Mouse (Mus musculus) left cerebral cortex, adult 18-20 months (tissue): Measurements from ENCODE around the gene Stk38l. TPM values are rescaled to one million over a fixed set of nuclear protein-coding genes. Genes with fewer than 3 reads are reported as not detected.
"Not testable (repeated sequence)": the region's sequence is repeated elsewhere in the genome, so short reads cannot be mapped to it uniquely, and the experiment has no call there.

Experiments used
- DNase-seq, 2 experiments: peaks; one replicate each; pipeline ENCODE4 v3.0.0; 2021 to 2022; ENCODE audit warnings: low spot score in 2 of 2, mixed read lengths in 1 of 2
- total RNA-seq, 2 experiments: library from RNA; stranded (reverse); gene quantifications; 2 replicates each; pipeline ENCODE4 v1.2.3; 2021

The Stk38l gene
- total RNA-seq, 2 experiments from 2014 or later: 25.5 to 26.3 TPM

DNA sequence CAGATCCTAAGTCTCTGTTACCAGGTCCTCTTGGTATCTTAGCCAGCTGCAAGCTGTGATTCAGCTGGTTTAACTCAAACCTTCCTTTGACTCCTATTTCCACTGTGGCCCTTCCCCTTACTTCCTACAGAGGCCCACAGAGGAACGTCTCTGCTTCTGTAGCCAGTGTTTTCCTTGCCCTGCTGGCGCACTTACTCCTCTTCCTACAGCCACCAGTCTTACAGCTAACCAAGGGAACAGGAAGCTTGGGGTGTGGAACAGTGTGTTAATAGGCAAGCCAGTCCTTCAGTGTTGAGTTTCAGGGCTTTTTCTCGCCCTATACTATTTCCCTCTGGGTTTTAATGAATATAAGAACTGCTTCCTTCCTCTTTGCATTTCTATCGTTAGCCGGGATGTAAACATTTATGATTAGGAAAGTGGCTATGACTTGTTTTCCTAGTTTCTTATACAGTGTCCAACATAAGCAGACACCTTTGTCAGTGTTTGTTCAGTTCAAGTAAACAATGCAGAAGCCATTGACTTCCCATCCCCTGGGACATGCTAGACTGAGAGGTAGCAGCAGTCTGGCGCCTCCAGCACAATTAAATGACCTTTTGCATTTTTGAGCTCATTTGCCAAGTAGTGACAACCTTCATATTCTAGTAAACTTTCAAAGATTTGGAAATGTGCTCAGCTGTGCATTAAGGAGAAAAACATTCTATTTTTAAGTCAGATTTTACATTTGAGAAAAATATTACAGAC is 45.4 kb downstream of the Stk38l start:
- DNase-seq: no peak

DNA sequence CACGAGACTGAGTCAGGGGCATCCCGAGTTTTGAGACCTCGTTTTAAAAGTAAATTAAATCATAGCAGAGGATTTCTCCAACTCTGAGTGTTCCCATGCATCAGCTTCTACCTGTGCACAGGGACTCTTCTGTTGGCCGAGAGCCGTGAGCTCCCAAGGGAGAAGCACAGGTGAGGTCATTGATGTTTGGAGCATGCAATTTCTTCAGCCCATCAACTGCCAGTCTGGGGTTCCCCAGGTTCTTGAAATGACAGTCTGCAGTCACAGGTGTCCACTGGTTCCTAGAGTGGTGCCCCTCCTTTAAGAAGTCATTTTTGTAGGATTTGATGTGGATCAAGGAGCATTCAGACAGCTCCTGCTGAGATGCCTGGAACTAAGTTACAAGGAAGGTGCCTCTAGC is 46.0 kb downstream of the Stk38l start:
- DNase-seq: no peak

GRCm38 (mm10) chr6:146775864-146776263 is 51.1 kb downstream of the Stk38l start:
- DNase-seq: not testable (repeated sequence)

GRCm38 (mm10) chr6:146776610-146777389 is 52.0 kb downstream of the Stk38l start:
- no peak for DNase-seq

GRCm38 (mm10) chr6:146778055-146778454 is 53.3 kb downstream of the Stk38l start:
- no peak for DNase-seq

DNA sequence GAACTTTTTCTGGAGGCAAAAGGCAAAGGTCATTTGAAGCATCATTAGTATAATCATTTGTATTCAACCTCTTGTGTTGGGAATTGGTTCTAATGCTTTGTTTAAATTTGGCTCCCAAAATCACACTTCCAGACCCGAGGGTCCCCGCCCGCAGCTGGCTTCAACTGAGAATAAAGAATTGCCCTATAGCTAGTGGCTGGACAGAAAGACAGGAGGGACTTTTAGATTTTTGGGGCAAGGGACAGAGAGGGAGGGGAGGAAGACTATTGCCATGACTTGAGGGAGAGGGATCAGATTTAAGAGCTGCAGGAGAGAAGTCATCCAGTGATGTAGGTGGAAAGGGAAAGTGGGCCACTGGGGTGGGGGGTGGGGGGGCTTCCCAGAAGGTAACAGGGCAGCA is 56.8 kb downstream of the Stk38l start:
- no peak for DNase-seq

DNA sequence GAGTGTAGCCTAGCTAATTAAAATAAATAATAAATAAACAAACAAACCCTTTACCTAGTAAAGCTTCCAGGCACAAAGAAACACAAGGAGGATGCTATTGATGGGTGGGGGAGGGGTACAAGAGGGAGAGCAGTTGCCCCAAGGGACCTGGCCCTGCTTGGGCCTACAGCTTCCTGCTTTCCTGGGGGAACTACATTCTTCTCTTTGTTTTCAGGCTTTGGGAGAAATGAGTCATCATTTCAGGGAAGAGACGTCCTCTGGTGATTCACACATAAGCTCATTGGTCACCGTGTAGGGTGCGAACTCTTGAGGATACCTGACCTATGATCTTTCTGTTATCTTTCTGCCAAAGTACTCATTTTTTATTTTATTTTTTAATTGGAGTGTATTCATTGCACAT is 68.7 kb downstream of the Stk38l start:
- no peak for DNase-seq

DNA sequence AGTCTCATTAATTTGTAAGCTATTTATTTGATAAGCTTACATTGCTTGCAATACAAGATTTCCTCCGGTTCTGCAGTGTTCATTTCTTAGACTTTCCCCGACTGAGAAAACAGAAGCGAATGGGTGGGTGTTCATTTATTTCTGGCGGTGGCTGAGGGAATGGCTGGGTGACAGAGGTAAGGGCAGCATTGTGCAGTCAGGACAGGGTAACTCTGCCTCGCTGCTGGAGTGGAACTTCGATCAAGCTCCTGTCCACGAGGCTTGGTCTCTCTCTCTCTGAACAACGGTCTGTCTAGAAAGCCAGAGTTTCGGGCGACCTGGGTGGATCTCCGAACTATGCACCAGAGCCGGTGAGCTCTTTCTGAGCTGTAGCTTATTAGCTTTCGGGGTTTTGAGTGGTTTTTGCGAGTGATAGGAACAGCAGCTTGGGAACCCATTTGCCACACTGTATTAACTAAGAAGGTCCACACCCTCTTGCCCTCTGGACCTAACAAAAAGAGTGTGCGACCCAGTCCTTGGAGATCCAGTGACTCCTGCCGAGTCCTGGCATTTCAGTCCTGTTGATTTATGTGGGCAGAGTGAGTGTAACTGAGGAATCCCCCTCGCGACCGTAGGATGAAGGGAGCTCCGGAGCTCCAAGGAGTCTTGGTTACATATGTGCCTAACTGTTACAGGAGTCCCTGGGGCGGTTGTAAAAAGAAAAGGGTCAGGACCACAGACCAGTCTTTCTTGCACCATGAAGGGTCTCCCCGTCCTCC is 70.5 kb downstream of the Stk38l start:
- DNase-seq: peak in 1 of 2 experiments; percentile 8

GRCm38 (mm10) chr6:146795924-146796545 is 71.2 kb downstream of the Stk38l start, which contains the start of gene Arntl2:
Gene Arntl2 (plus strand): TSS chr6:146796055.
- peak; percentile 56 to 73 for DNase-seq

- no peak for DNase-seq
These were observed 72.7 kb downstream of the Stk38l start for GRCm38 (mm10) chr6:146797446-146797845.

- no peak for DNase-seq
These were observed 85.2 kb downstream of the Stk38l start for GRCm38 (mm10) chr6:146809991-146810390.

DNA sequence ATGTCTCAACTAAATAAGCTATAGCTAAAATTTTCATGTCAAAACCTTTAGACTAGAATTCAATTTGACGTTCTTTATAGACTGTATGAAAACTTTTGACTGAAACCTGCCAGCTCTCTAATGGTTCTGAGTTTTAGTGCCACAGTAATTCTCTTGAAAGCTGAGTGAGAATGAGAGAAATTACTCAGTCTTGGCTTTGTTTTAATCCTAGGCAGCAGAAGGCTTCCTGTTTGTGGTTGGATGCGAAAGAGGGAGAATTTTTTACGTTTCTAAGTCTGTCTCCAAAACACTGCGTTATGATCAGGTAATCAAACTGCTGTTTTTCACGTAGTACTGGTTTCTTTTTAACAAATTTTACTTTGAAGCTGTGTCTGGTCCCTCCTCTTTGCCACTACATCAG is 88.2 kb downstream of the Stk38l start:
- DNase-seq: no peak

- DNase-seq: no peak
These were observed 95.6 kb downstream of the Stk38l start for GRCm38 (mm10) chr6:146820177-146820965.

GRCm38 (mm10) chr6:146821958-146822357 is 97.2 kb downstream of the Stk38l start:
- DNase-seq: no peak

DNA sequence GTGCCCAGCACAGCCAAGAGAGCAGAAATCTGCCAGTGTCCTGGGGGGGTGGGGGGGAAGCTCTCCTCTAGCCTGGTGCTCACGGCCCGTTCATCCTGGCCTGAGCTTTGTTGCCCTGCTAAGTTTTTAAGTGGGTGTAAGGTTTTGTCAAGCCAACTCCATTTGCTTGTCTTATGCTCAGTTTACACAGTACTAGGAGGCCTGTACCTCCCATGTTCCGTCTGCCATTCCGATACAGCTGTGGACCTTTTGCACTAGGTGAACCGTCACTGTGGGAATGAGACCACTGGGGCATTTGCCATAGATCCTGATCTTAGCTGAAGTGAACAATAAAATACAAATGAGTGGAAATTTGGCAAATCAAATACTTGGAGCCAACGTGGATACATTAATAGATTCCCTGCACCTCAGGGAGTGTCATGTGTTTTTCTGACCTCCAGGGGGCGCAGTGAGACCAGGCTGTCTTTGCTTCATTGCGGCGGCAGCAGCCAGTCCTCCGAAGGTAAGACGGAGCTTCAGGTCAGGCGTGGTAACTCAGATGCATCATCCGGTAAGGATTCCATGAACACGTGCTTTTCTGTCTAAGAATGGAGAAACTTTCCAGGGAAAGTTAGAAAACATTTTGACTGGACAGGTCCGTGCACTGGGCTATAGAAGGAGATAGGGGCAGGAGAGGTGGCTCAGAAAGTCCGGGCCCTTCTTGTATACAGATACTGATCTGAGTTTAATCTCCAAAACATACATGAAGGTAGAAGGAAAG is 100.1 kb downstream of the Stk38l start:
- DNase-seq: peak; percentile 66 to 72

- no peak for DNase-seq
These were observed 100.6 kb downstream of the Stk38l start for GRCm38 (mm10) chr6:146825487-146825773.
